Mouse (Mus musculus): Measurements from ENCODE around the gene Mfsd11.

- no peak for TF ChIP-seq CTCF (IDR thresholded peaks at IDR 0.05; ENCODE audit: borderline replicate concordance, extremely low read depth, insufficient read depth, insufficient read length)
- TF ChIP-seq POLR2A (IDR thresholded peaks at IDR 0.05; ENCODE audit: borderline replicate concordance, extremely low read depth, insufficient read depth, insufficient read length, poor library complexity, severe bottlenecking), result no peak
Measured at GRCm38 (mm10) chr11:116840748-116841147, 11.5 kb upstream of the Mfsd11 start.
